Mouse (Mus musculus) MN1 (cell line): ENCODE data around the gene Lbx2.

Source experiments
- DNase-seq: peaks from one replicate; pipeline ENCODE4 v3.0.0-alpha.2; 2016; ENCODE audit warnings: low spot score

Gene Lbx2

DNA sequence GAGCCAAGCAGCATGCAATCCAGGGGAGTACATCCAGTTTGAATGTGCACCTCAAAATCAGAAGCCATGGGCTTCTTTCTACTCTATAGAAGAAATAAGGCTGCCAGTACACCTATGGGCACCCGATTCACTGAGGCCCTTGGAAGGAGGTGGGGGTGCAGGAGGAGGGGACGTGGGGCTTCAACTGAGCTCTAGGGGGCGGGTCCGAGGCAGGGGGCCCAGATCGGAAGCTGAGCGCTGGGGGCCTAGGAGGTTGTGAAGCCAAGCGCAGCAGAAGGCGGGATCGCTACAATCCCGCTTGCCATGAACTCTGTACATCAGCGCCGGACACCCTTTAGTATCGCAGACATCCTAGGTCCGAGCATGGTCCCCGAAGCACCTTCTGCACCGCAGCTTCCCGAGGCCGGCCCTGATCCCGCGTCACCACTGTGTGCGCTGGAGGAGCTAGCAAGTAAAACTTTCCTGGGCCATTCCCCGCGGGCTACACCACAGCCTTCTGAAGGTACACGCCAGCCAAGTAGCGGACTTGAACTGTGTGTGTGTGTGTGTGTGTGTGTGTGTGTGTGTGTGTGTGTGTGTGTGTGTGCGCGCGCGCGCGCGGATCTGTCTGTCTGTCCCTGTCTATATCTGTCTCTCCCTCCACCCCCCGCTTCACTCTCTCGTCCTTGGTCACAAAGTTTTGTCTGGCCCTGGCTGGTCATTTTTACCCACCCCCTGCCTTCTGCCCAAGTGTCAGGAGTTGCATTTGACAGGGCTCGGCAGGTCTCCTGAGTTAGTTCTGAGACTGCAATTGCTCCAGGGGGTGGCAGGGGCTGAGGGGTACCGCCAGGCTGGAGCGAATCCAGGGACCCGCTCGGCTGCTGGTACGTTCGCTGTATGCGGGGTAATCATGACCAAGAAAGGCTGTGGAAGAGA, at the start of gene Lbx2:
Gene Lbx2 (plus strand): TSS at position 247 of the 915 bp plus-strand sequence.
- DNase-seq: no peak

DNA sequence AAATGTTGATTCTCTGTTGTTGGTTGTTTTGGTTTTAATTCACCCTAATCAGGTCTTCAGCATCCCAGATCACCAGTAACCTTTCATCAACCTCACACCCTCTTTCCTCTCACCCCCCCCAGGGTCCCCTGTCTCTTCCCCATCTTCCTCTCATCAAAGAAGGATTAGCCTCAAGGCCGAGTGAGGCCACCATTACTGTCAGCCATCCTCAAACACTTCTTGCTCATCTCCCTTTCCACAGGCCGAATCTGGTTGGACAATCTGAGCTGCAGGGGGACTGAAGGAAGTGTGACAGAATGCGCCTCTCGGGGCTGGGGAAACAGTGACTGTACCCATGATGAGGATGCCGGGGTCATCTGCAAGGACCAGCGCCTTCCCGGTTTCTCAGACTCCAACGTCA, 49.0 kb upstream of the Lbx2 start:
- no peak for DNase-seq

DNA sequence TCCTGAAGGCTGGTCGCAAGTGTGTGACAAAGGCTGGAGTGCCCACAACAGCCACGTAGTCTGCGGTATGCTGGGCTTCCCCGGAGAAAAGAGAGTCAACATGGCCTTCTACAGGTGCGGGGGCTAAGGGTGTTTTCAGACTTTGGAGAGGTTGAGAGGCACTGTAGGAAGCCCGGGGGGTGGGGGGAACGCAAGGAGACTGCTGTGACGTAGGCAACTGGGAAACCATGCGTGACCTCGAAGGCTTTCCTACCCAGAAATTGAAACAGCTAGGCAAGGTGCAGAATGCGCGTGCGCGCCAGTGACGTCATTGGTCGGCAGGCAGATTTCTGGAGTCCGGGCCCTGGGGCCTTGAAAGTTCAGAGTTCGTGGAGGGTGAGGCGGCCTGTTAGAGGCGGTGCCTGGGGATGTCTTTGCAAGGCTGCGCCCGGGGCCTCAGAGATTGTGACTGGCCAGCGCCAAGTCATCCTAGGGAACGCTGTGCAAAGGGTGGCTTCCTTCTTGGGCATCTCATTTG, 47.6 kb upstream of the Lbx2 start:
- no peak for DNase-seq

DNA sequence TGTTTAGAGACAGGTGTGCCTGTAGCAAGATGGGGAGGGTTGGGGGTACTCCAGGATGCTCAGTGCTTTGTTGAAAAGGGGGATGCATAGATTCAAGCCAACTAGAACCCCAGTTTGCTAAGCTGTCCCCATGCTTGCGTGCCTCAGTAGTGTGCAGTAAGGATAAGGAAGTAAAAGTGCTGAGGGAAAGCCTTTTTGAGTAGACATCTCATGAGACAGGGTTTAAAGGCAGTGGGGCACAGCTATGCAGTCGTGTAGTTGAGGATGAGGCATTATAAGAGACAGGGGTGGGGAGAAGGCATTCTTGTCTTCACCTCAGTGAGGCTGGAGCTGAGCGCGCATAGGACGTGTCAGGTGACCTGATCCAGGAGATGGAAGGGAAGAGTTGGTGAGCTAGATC, 45.6 kb upstream of the Lbx2 start:
- DNase-seq: no peak

DNA sequence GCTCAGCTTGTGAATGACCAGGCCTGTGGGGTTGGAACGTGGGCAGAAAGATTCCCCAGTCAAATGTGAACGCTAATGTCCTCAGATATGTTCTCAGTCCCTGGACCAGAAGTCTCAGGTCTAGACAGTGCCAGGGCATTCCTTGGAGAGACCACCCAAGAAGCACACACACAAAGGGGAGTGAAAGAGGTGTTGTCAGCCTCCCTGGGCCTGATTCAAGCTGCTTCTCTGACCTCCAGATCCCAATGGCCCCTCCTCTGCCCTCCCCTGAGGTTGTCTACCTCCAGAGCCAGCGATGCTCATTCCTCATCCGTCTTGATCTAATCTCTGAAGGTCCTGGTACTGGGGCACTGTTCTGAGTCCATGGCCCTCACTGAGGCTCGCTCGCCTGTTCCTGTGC, 42.6 kb upstream of the Lbx2 start:
- no peak for DNase-seq

DNA sequence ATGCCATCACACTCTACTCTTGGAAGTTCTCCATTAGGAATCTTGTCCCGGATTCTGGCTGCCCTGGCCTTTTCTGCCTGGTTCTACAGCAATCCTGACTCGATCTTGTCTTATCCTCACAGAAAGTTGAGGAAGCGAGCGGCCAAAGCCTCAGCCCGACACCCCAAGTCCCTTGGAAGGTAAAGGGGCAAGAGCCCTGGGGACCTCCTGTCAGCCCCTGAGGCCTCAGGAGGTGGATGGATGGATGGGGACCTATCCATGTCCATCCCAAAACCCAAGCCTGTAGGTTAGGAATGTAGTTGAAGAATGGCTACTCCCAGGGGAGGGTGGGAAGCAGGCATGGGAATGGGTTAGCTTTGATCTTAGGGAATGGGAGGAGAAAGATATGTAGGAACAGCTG, 42.2 kb upstream of the Lbx2 start:
- DNase-seq: no peak

DNA sequence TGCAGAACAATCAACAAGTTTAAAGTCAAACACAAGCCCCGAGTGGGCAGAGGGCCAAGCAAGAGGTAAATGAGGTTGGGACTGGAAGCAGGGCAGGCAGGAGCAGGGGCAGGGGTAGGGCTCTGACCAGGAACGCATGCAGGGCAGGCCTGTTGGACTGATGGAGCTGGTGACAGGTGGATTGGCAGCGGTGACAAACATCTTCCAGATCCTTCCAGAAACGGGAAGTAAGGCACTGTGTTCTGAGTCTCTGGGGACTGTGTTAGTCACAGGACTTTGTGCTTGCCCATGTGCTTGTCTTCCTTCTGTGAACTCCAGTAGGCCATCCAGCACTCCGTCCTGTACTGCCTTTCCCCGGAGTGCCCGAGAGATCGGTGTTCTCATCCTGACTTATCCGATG, 41.4 kb upstream of the Lbx2 start:
- DNase-seq: peak; percentile 79

DNA sequence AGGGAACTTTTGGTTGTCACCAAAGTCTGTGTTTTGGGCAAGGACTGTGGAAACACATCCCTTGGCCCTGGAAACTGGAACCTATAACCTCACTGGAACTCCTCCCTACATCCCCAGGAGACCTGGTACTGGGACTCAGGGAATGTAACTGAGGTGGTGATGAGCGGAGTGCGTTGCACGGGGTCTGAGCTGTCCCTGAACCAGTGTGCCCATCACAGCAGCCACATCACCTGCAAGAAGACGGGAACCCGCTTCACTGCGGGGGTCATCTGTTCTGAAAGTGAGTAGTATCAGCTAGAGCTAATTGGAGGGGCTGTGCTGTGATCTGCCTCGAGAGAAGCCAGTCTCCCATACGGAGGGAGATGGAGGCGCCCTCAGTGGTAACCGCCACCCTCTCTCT, 36.8 kb upstream of the Lbx2 start:
- no peak for DNase-seq

DNA sequence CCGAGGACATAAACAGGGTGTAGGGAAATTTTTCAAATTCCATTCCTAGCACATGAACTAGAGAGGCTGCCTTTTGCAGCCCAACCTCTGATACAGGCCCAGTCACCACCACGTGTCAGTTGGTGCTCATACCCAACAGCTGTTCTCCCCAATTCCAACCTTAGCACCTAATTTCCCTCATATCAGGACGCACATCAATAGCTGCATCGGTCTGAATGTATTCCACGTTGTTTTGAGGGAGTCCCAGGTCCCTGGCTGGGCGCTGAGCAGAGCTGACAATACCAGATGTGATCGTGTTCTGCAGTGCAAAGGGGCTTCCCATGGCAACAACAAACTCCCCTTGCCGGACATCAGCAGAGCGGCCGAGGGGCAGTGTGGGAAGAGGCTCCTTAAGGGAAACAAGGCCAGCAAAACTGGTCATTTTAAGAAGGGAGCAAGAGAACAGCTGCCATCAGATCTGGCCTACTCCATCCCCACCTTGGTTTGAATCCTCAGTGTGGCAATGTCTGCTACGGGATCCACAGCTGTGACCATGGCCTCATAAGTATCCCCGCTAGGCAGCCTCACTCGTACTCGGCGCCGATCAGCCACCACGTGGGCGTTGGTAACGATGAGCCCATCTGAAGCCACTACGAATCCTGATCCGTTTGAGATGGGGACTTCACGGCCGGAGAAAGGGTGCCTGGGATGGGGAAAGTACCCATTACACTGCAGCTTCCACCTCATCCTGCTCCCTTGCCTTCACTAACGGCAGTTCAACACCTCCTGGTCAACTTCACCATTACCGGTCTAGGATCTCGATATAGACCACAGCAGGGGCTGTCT, 32.8 kb upstream of the Lbx2 start:
- peak; percentile 67 for DNase-seq

DNA sequence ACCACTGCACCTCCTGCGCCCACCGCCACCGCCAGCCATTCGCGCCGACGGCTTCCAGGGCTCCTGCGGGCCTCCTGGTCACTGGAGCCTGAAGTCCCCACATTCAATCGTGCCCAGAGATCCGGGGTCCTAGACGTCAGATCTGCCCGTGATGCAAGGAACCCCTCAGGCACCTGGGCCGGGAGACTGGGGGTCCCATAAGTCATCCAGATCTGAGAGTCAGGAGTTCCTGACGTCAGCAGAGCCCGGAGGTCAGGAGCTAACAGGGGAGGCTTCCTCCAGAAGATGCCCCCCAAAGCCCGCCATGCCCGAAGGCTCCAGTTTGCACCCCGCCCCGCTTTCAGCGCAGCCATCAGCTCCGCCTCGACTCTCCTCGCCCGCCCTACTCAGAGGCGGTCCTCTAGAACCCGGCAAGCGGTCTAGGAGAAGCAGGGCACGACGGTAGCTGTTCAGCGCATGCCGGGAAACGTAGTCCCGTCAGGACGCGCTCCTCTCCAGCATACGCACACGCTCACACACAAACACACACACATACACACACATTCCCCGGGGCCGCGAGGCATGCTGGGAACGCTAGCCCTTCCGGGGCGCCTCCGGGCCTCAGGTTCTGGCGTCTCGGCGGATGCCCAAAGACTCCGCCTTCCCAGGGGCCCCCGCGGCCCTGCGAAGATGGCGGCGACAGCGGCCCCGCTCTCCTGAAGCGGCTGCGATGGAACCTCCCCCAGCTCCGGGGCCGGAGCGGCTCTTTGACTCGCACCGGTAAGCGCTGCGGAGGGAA, 31.9 kb upstream of the Lbx2 start, which contains the start of gene Aup1:
Gene Aup1 (plus strand): TSS at position 448 of the 778 bp plus-strand sequence.
- peak; percentile 98 for DNase-seq

DNA sequence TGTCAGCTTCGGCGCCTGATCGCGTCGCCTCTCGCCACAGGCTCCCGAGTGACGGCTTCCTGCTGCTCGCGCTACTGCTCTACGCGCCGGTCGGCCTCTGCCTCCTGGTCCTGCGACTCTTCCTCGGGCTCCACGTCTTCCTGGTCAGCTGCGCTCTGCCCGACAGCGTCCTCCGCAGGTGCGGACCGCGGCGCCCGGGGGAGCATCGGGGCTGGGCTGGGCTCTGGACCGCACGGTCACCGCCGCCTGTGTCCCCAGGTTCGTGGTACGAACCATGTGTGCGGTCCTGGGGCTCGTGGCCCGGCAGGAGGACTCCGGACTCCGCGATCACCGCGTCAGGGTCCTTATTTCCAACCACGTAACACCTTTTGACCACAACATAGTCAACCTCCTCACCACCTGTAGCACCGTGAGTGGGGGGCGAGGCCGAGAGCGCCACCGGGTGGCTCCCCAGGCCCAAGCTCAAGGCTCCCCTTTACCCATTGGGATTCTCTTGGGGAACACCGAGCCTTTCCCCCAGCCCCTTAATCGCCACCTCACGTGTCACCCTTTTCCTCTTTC, 31.2 kb upstream of the Lbx2 start, which contains the start of gene Htra2:
Gene Htra2 (minus strand): TSS at position 403 of the 561 bp plus-strand sequence.
- no peak for DNase-seq

DNA sequence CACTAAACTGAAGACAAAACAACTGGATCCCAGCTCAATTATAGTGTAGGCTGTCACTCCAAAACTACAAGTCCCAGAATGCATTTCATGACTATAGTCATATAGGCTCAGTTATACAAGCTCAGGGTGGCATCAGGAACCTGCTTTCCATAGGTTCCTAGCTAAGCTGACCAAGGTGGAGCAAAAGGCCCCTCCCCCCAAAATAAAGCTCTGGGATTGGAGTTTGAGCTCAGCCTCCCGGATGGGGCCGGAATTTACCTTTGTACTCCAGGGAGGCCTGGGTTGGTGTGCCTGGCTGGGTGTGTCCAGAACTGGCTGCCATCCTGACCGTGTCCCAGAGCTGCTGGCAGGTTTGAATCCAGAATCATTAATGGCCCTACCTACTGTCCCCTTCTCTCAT, 28.4 kb upstream of the Lbx2 start, which contains the start of gene Dqx1:
Gene Dqx1 (plus strand): TSS at position 55 of the 400 bp plus-strand sequence.
- DNase-seq: peak; percentile 72

DNA sequence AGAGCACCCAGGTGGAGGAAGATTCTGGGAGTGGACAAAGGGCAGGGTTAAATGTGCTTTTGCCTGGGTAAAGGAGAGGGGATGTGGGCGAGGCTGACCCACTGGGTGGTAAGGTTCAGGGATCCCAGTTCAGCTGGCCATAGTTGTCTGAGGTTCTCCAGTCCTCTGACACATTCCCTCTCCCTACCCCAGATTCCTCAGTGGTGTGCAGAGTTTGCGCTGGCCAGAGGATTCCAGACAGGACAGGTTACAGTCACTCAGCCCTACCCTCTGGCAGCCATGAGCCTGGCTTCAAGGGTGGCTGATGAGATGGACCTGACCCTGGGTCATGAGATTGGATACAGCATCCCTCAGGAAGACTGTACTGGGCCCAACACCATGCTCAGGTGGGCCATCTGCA, 27.4 kb upstream of the Lbx2 start:
- no peak for DNase-seq

DNA sequence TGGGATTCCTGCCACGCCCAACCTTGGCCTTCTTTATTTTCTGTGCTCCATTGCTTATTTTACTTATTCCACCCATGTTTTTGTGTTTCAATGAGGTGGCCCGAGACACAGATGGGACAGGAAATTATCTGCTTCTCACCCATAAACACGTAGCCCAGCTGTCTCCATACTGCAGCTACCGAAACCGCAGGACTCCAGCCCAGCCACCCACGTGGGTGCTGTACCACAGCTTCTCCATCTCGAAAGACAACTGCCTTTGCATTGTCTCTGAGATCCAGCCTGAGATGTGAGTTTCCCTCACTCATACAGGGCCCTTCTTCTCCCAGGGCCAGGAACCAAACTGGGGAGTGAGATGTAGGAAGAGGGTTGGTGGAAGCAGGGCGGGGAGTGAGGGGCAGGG, 20.2 kb upstream of the Lbx2 start:
- DNase-seq: no peak

DNA sequence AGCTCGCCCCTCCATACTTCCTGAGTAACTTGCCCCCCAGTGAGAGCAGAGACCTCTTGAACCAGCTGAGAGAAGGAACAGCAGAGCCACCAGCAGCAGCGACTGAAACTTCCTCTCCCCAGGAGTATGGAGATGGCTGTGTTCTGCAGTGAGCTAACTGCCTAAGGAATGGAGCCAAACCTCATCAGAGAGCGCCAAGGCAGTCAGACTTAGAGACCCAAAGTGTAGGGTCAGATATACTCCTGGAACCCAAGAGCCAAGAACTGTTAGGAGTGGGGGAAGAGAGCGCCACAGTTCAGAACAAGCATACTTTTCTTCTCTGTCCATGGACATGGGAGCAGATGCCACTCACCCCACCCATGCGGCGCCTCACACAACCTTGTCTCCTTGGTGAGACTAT, 19.7 kb upstream of the Lbx2 start:
- DNase-seq: no peak

DNA sequence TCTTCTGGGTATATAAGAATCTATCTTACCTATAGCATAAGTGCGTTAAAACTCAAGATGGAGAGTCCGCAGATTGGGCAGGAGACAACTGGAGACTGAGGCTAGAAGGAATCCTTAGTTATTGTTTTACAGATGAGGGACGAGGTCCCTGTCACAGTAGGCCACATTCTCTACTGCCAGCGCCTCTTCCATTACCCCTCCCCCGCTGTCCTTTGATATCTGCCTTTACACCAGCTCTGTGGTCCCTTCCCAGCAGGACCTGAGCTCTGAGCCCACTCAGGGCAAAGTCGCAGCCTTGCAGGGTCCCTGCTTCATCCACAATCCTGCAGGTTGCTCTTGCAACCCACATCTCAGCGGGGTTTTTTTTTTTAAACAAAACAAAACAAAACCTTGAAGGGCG, 17.9 kb upstream of the Lbx2 start:
- DNase-seq: no peak

DNA sequence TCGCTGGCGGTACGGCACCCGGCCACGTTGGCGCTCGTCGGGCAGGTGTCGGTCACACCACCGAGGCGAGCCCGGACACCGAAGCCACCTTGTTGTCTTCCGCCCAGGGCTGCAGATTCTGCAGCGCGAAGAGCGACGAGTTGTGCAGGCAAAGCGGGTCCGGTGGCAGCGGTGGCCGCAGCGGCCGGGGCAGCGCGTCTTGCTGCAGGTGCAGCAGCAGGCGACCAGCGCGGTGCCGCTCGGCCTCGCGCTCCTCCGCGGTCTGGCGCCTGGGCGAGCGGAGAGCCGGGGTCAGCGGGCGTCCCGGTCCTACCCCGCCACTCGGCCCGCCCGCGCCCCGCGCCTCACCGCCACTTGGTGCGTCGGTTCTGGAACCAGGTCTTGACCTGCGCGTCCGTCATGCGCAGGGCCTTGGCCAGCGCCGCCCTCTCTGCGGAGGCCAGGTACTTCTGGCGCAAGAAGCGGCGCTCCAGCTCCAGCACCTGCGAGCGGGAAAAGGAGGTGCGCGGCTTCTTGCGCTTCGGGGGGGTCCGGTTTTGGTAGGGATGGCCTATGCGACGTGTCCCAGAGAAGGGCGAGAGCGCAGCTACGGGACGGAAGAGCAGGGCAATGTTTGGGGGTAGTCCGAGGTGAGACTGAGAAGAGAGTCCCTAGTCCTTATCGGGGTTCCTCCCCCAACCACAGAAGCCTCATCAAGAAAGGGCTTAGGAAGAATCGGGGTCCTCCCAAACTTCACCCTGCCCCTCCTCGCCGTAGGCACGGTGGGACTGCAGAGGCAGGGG, 17.3 kb upstream of the Lbx2 start:
- DNase-seq: no peak

DNA sequence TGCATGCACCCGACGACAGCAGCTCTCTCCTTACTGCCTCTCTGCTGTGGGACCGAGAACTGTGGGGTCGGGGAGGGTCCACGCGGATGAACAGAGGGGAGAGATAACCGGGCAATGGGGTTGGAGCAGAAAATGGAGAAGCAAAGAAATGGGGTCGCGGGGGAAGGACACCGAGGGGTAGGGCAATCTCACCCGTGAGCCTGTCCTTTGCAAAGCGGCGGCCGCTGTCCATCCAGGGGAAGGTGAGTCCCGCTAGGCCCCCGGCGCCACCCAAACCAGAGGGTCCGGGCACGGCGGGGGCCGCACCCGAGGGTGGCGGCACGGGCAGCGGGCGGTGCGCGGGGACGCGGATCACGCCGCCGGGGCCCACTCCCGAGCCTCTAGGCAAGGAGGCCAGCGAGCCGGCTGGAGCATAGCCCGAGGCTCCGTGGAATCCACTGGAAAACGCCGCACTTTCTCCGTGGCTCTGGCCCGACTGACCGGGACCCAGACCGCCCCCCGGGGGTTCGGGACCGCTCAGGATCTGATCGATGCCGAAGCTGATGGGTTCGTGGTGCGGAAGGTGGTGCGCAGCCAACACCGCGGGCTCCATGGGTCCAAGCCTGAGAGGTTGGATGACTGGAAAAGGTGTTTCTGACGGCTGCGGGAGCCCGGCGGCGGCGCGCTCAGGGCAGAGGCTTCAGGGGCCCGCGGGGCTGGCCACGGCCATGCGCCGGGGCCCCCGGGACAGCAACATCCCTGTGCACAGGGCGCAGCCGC, 16.5 kb upstream of the Lbx2 start:
- no peak for DNase-seq

DNA sequence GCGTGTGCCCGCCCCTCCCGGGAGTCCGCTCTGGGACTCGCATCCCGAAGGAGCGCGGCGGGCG, 16.1 kb upstream of the Lbx2 start, which contains the start of gene Tlx2:
Gene Tlx2 (minus strand): TSS at position 47 of the 64 bp plus-strand sequence.
- DNase-seq: no peak
